Mouse (Mus musculus) forebrain, embryonic 13.5 days (tissue): Measurements from ENCODE around the gene Arhgef25. TPM values are rescaled to one million over a fixed set of nuclear protein-coding genes. Genes with fewer than 3 reads are reported as not detected.
"Not testable (repeated sequence)": the region's sequence is repeated elsewhere in the genome, so short reads cannot be mapped to it uniquely, and the experiment has no call there.

ENCODE experiments used
- ATAC-seq: fragments of 200-750 bp; cut with Nextera tagmentation; 2 replicates; pipeline ENCODE4 v1.8.0; 2017
- H3K27ac ChIP-seq: fragments of 300-500 bp; sonication (generic); 2 replicates; pipeline ENCODE4 v1.5.1; 2015; ENCODE audit warnings: inconsistent platforms, mild to moderate bottlenecking, moderate library complexity
- H3K27me3 ChIP-seq: fragments of 300-500 bp; sonication (generic); 2 replicates; pipeline ENCODE4 v1.6.1; 2015; ENCODE audit warnings: mild to moderate bottlenecking, inconsistent platforms
- H3K36me3 ChIP-seq: fragments of 300-500 bp; sonication (generic); 2 replicates; pipeline ENCODE4 v1.6.1; 2015; ENCODE audit warnings: mild to moderate bottlenecking, inconsistent platforms; ENCODE audit not compliant: poor library complexity, severe bottlenecking
- H3K4me1 ChIP-seq: fragments of 300-500 bp; sonication (generic); 2 replicates; pipeline ENCODE4 v1.6.1; 2015; ENCODE audit warnings: inconsistent platforms
- H3K4me2 ChIP-seq: fragments of 300-500 bp; sonication (generic); 2 replicates; pipeline ENCODE4 v1.6.1; 2015; ENCODE audit warnings: inconsistent platforms, mild to moderate bottlenecking, moderate library complexity
- H3K4me3 ChIP-seq: fragments of 300-500 bp; sonication (generic); 2 replicates; pipeline ENCODE4 v1.5.1; 2015; ENCODE audit warnings: mild to moderate bottlenecking, inconsistent platforms
- H3K9ac ChIP-seq: fragments of 300-500 bp; sonication (generic); 2 replicates; pipeline ENCODE4 v1.6.1; 2015; ENCODE audit warnings: mild to moderate bottlenecking, inconsistent platforms
- H3K9me3 ChIP-seq: fragments of 300-500 bp; sonication (generic); replicated peaks from 2 replicates; pipeline ENCODE4 v1.6.1; 2016; ENCODE audit warnings: inconsistent platforms
- WGBS: fragments of 180-500 bp; shearing (Covaris S2); methylation state at CpG from one replicate; pipeline ENCODE4 v1.1.7; 2015; 5-methylcytosine and 5-hydroxymethylcytosine counted together
- polyA plus RNA-seq: library from polyadenylated mRNA; unstranded; fragments of >200 nt; fragmentation: Nextera tagmentation; extraction: Ambion mirVana; gene quantifications from 2 replicates; pipeline ENCODE4 v1.2.1, GENCODE M21; 2015

Arhgef25 gene
- polyA plus RNA-seq, 1 experiment from 2014 or later = 25.8 TPM

DNA sequence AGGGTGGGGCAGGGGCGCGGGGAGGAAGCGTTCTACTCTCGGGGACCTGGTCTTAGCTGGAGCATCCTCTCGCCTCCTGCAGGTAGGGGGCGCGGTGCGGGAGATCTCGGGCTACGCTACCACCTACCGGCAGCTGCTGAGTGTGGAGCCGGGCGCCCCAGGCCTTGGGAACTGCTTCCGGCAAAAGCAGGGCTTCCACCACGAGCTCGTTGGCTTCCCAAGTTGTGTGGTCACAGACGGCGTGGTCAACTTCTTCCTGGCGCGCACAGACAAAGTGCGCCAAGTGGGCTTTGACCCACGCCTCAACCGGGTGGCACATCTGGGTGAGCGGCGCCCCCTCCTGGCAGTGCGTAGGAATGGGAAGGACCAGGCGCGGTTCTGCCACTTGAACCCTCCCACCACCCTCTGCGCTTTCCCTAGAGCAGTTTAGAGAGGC, 19.0 kb downstream of the Arhgef25 start:
- H3K9me3 ChIP-seq = no peaks in the 10 kb centered on the region
- no peak overlapping the region for H3K27ac ChIP-seq
- peak; percentile 48 for ATAC-seq
- H3K27me3 ChIP-seq = peaks cover 87% of the 10 kb centered on the region
- no peak overlapping the region for H3K9ac ChIP-seq
- under 1% methylated on average over 29 of the region's 29 CpGs for WGBS
- peak overlapping the region; percentile 20 for H3K4me3 ChIP-seq
- H3K4me1 ChIP-seq = peaks cover 18% of the 10 kb centered on the region
- peaks cover 4% of the 10 kb centered on the region; the same call in 1 of the 2 replicates for H3K36me3 ChIP-seq
- H3K4me2 ChIP-seq = peak overlapping the region; percentile 59

GRCm38 (mm10) chr10:127170002-127170401, 19.9 kb downstream of the Arhgef25 start:
- H3K27ac ChIP-seq = no peak overlapping the region
- peaks cover 25% of the 10 kb centered on the region for H3K4me1 ChIP-seq
- H3K9me3 ChIP-seq = no peaks in the 10 kb centered on the region
- no peak overlapping the region for H3K9ac ChIP-seq
- no peak for ATAC-seq
- peak overlapping the region; percentile 20 for H3K4me3 ChIP-seq
- peaks cover 92% of the 10 kb centered on the region for H3K27me3 ChIP-seq
- H3K4me2 ChIP-seq = peak overlapping the region; percentile 59
- peaks cover 4% of the 10 kb centered on the region; the same call in 1 of the 2 replicates for H3K36me3 ChIP-seq
- 3% methylated on average over 22 of the region's 22 CpGs for WGBS

DNA sequence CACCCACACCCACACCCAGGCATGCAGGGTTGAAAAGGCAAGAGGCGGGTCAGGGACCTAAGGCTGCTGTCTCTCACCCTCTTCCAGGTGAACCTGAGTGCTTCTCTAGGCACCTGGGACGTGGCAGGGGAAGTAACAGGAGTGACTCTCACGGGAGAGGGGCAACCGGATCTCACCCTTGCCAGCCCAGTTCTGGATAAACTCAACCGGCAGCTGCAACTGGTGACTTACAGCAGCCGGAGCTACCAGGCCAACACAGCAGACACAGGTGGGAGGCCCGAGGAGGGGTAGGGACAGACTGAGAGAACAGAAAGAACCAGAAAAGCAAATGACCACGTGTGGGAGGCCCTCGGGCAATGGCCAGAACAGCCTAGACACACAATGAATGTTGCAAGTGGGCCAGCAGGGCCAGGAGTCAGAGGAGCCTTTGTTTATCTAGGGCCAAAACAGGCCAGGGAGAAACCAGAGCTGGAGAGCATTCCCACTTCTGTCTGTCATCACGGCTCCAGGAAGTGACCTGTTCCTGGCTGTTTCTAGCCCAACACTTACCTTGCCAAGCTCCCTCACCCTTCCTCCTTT, 22.2 kb downstream of the Arhgef25 start:
- Histone ChIP-seq H3K9me3 (no peaks in the 10 kb centered on the region), H3K9ac (no peak overlapping the region)

GRCm38 (mm10) chr10:127166771-127167613, 22.9 kb downstream of the Arhgef25 start:
- Histone ChIP-seq H3K27ac (no peak overlapping the region), H3K27me3 (peaks cover 71% of the 10 kb centered on the region), H3K36me3 (peaks cover 3% of the 10 kb centered on the region; the same call in 1 of the 2 replicates), H3K4me2 (peak overlapping the region; percentile 98), H3K9me3 (no peaks in the 10 kb centered on the region), H3K4me1 (peaks cover 25% of the 10 kb centered on the region), H3K9ac (peak overlapping the region; percentile 87), H3K4me3 (peak overlapping the region; percentile 69)
- ATAC-seq = no peak
- WGBS = 29% methylated on average over 15 of the region's 15 CpGs

More for the DNA sequence above, 22.2 kb downstream of the Arhgef25 start:
- 61% methylated on average over 10 of the region's 10 CpGs for WGBS
- Histone ChIP-seq H3K27ac (no peak overlapping the region), H3K36me3 (peaks cover 4% of the 10 kb centered on the region; the same call in 1 of the 2 replicates), H3K4me3 (no peak overlapping the region), H3K4me2 (0 out of 2 replicates have a peak overlapping the region, but pooled peaks have one; percentile 1), H3K4me1 (peaks cover 25% of the 10 kb centered on the region), H3K27me3 (peaks cover 75% of the 10 kb centered on the region)
- no peak for ATAC-seq

DNA sequence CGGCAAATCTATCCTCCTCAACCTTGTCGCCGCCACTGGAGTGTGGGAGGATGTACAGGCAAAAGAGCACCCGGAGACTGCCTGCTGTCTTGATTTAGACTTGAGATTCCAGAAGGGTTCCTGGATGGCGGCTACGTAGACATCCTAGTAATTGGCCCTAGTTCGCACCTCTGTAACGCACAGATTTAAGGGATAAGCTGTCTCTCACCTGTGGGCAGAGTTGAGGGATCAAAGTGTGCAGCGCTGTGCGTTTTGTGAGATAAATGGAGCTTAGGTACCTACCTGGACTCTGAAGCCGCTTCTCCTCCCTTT, 23.5 kb downstream of the Arhgef25 start:
- no peak for ATAC-seq
- Histone ChIP-seq H3K27ac (peak overlapping the region; percentile 32; the same call in 1 of the 2 replicates), H3K27me3 (peaks cover 65% of the 10 kb centered on the region), H3K4me1 (peaks cover 25% of the 10 kb centered on the region), H3K36me3 (no peaks in the 10 kb centered on the region), H3K9me3 (no peaks in the 10 kb centered on the region), H3K9ac (peak overlapping the region; percentile 87), H3K4me3 (peak overlapping the region; percentile 69), H3K4me2 (peak overlapping the region; percentile 98)
- WGBS = 2% methylated on average over 11 of the region's 11 CpGs

DNA sequence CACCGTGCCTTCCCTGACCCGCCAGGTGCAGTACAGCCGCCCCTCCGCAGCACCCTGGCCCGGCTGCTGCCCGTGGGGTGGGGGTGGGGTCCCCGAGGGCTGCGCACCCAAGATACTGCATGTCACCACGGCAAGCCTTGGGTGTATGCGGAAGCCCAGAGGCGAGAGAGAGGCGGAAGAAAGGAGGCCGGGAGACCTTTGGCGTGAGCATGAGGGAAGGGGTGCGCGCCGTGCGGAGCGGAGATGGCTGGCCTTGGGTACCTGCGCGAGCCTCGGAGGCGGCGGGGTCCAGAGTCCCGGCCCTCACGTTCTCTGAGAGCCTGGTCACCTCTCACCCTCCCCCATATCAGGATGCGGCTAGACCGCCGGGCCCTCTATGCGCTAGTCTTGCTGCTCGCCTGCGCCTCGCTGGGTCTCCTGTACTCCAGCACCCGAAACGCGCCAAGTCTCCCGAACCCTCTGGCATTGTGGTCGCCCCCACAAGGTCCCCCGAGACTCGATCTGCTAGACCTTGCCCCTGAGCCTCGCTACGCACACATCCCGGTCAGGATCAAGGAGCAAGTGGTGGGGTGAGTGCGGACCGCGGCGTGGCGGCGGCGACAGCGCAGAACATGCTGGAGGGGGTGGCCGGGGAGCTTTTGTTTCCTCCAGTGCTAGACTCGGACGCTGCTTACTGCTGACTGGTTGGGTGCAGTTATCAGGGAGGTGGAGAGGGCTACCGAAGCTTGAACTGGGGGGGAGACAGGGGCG, 24.1 kb downstream of the Arhgef25 start:
- Histone ChIP-seq H3K9me3 (no peaks in the 10 kb centered on the region), H3K4me3 (peak overlapping the region; percentile 69), H3K4me1 (peaks cover 25% of the 10 kb centered on the region), H3K27me3 (peaks cover 59% of the 10 kb centered on the region), H3K27ac (peak overlapping the region; percentile 32; the same call in 1 of the 2 replicates), H3K4me2 (peak overlapping the region; percentile 98), H3K9ac (peak overlapping the region; percentile 87), H3K36me3 (no peaks in the 10 kb centered on the region)
- ATAC-seq = peak; percentile 42
- WGBS = under 1% methylated on average over 56 of the region's 56 CpGs

GRCm38 (mm10) chr10:127165354-127165653, 24.6 kb downstream of the Arhgef25 start:
- WGBS = 0% methylated on average over 33 of the region's 42 CpGs
- H3K9me3 ChIP-seq = no peaks in the 10 kb centered on the region
- peak; percentile 64 for ATAC-seq
- H3K4me2 ChIP-seq = peak overlapping the region; percentile 98
- peaks cover 54% of the 10 kb centered on the region for H3K27me3 ChIP-seq
- H3K4me1 ChIP-seq = peaks cover 22% of the 10 kb centered on the region
- H3K27ac ChIP-seq = peak overlapping the region; percentile 32; the same call in 1 of the 2 replicates
- H3K9ac ChIP-seq = peak overlapping the region; percentile 87
- H3K4me3 ChIP-seq = peak overlapping the region; percentile 69
- no peaks in the 10 kb centered on the region for H3K36me3 ChIP-seq

GRCm38 (mm10) chr10:127164631-127165353, 25.1 kb downstream of the Arhgef25 start, which contains the start of gene B4galnt1:
Gene B4galnt1 (plus strand): TSS chr10:127165225.
- Histone ChIP-seq H3K27me3 (peaks cover 49% of the 10 kb centered on the region), H3K9me3 (no peaks in the 10 kb centered on the region), H3K9ac (peak within 1 kb of the TSS; percentile 87), H3K36me3 (no peaks in the 10 kb centered on the region), H3K4me1 (peaks cover 17% of the 10 kb centered on the region), H3K27ac (peak within 1 kb of the TSS; percentile 32; the same call in 1 of the 2 replicates), H3K4me2 (peak within 1 kb of the TSS; percentile 98), H3K4me3 (peak within 1 kb of the TSS; percentile 69)
- peak; percentile 95 for ATAC-seq
- WGBS = 2% methylated on average over 52 of the region's 52 CpGs

DNA sequence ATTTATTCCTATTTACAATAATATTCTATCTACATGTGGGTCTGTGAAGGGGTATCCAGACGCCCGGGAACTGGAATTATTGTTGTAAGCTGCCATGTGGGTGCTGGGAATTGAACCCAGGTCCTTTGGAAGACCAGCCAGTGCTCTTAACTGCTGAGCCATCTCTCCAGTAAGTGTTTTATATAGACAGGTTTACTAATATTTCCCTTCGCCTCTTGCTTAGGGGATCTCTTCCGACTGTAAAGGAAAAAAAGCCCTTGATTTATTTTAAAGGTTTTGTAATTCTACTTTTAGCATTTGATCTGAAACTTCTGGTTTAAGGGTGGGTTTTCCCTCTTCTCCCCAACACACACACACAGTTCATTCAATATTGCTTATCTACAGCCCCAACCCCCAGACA, 25.7 kb downstream of the Arhgef25 start:
- 94% methylated on average over 4 of the region's 4 CpGs for WGBS
- Histone ChIP-seq H3K4me1 (peaks cover 14% of the 10 kb centered on the region), H3K36me3 (no peaks in the 10 kb centered on the region), H3K9ac (no peak overlapping the region), H3K27ac (no peak overlapping the region), H3K4me2 (peak overlapping the region; percentile 98; the same call in 1 of the 2 replicates), H3K9me3 (no peaks in the 10 kb centered on the region), H3K27me3 (peaks cover 43% of the 10 kb centered on the region), H3K4me3 (no peak overlapping the region)
- ATAC-seq = no peak

DNA sequence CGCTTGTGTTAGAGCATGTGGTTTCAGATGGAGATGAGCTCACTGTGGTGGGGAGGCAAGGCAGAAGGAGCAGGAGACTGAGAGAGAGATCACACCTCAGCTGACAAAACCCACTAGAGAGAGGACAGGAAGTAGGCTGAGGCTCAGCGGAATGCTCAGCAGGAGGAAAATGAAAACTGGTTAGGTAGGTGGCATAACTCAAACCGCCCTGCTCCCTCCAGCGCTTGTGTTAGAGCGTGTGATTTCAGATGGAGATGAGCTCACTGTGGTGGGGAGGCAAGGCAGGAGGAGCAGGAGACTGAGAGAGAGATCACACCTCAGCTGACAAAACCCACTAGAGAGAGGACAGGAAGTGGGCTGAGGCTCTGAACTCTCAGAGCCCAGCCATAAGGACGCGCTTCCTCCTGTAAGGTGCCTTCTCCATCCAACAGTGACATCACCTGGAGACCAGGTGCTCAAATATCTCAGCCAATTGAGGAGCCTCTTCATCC, 27.1 kb downstream of the Arhgef25 start:
- H3K27ac ChIP-seq, H3K9me3 ChIP-seq, ATAC-seq, H3K9ac ChIP-seq, H3K36me3 ChIP-seq, H3K4me2 ChIP-seq, H3K4me3 ChIP-seq: not testable (repeated sequence)
- WGBS = 74% methylated on average over 7 of the region's 7 CpGs
- Histone ChIP-seq H3K4me1 (peaks cover 14% of the 10 kb centered on the region), H3K27me3 (peaks cover 30% of the 10 kb centered on the region)

- Histone ChIP-seq H3K4me1 (peaks cover 6% of the 10 kb centered on the region; the same call in 1 of the 2 replicates), H3K4me3 (no peak overlapping the region), H3K36me3 (no peaks in the 10 kb centered on the region), H3K9ac (no peak overlapping the region), H3K9me3 (no peaks in the 10 kb centered on the region), H3K4me2 (no peak overlapping the region), H3K27ac (no peak overlapping the region), H3K27me3 (peaks cover 9% of the 10 kb centered on the region; the same call in 1 of the 2 replicates)
- no peak for ATAC-seq
- 81% methylated on average over 3 of the region's 3 CpGs for WGBS
Observed at GRCm38 (mm10) chr10:127160728-127161127, 29.2 kb downstream of the Arhgef25 start.
